Mouse (Mus musculus) adrenal gland, adult 10 weeks (tissue): ENCODE measurements around the gene Tnfrsf8. TPM values are rescaled to one million over a fixed set of nuclear protein-coding genes. Genes with fewer than 3 reads are reported as not detected.

Experiments
- polyA plus RNA-seq: library from polyadenylated mRNA; stranded (reverse); fragments of 350-450 nt; fragmentation: Illumina TruSeq; extraction: RNeasy Lipid Tissue Mini Kit (QIAGEN cat#74804); gene quantifications from one replicate; pipeline ENCODE4 v1.2.3, GENCODE M21; 2014; ENCODE audit warnings: low read depth, low replicate concordance

The Tnfrsf8 gene
- polyA plus RNA-seq = not detected

GRCm38 (mm10) chr4:145314836-145315467 lies at the start of gene Tnfrsf8:
Gene Tnfrsf8, minus strand, starts transcription at chr4:145315164.

GRCm38 (mm10) chr4:145246173-145247011 lies 68.6 kb downstream of the Tnfrsf8 start, which contains the start of gene Tnfrsf1b:
Gene Tnfrsf1b, minus strand, starts transcription at chr4:145246870.

Other genes with a start within 250 kb of the Tnfrsf8 start
- 38.9 TPM for gene Vps13d, start 120.2 kb downstream of the Tnfrsf8 start, polyA plus RNA-seq
- gene Tnfrsf1b, start 68.3 kb downstream of the Tnfrsf8 start, polyA plus RNA-seq = 2.2 TPM
- not detected for gene Zfp990, start 195.6 kb upstream of the Tnfrsf8 start, polyA plus RNA-seq